Mouse (Mus musculus) limb, embryonic 12.5 days (tissue): ENCODE results near the gene Cyp2c40. TPM values are rescaled to one million over a fixed set of nuclear protein-coding genes. Genes with fewer than 3 reads are reported as not detected.
"Not testable (repeated sequence)": the region's sequence is repeated elsewhere in the genome, so short reads cannot be mapped to it uniquely, and the experiment has no call there.

Experiments used
- ATAC-seq: fragments of 200-750 bp; cut with Nextera tagmentation; 2 replicates; pipeline ENCODE4 v1.8.0; 2017; ENCODE audit warnings: low read depth, moderate TSS enrichment; ENCODE audit not compliant: insufficient number of reproducible peaks, insufficient read depth, low FRiP score, low TSS enrichment
- H3K27ac ChIP-seq: fragments of 300-500 bp; sonication (generic); 2 replicates; pipeline ENCODE4 v1.5.1; 2016; ENCODE audit warnings: mild to moderate bottlenecking, moderate library complexity
- H3K27me3 ChIP-seq: fragments of 300-500 bp; sonication (generic); 2 replicates; pipeline ENCODE4 v1.6.1; 2016; ENCODE audit warnings: mild to moderate bottlenecking, moderate library complexity
- H3K36me3 ChIP-seq: fragments of 300-500 bp; sonication (generic); 2 replicates; pipeline ENCODE4 v1.6.1; 2016; ENCODE audit warnings: mild to moderate bottlenecking, moderate library complexity
- H3K4me1 ChIP-seq: fragments of 300-500 bp; sonication (generic); replicated peaks from 2 replicates; pipeline ENCODE4 v1.6.1; 2016
- H3K4me2 ChIP-seq: fragments of 300-500 bp; sonication (generic); 2 replicates; pipeline ENCODE4 v1.6.1; 2016; ENCODE audit warnings: mild to moderate bottlenecking, moderate library complexity
- H3K4me3 ChIP-seq: fragments of 300-500 bp; sonication (generic); replicated peaks from 2 replicates; pipeline ENCODE4 v1.5.1; 2016; ENCODE audit warnings: mild to moderate bottlenecking
- H3K9ac ChIP-seq: fragments of 300-500 bp; sonication (generic); replicated peaks from 2 replicates; pipeline ENCODE4 v1.6.1; 2016; ENCODE audit warnings: mild to moderate bottlenecking, moderate library complexity
- H3K9me3 ChIP-seq: fragments of 300-500 bp; sonication (generic); 2 replicates; pipeline ENCODE4 v1.6.1; 2016; ENCODE audit warnings: mild to moderate bottlenecking, moderate library complexity
- WGBS: fragments of 180-500 bp; shearing (Covaris S2); methylation state at CpG from one replicate; pipeline ENCODE4 v1.1.7; 2016; 5-methylcytosine and 5-hydroxymethylcytosine counted together
- polyA plus RNA-seq: library from polyadenylated mRNA; unstranded; fragments of >200 nt; fragmentation: Nextera tagmentation; extraction: Ambion mirVana; gene quantifications from 2 replicates; pipeline ENCODE4 v1.2.1, GENCODE M21; 2016

The Cyp2c40 gene
- not detected in 2 replicates for polyA plus RNA-seq

DNA sequence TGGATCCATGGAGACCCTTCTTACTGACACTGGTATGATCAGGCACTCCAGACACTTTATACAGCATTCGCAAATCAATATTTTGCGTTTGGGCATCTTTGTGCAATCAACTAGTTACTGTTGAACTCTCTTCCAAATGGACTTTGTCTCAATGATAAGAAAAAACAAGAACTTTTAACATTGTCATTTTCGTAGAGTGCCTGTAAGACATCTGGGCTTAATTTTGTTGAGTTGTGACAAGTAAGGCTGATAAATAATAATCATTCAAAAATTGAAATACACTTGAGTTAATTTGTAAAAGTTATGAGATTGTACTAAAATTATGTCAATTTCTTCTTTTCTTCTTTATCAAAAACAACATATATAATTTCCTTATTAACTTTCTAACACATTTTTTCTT is at the start of gene Cyp2c40:
Cyp2c40 (minus strand) TSS at position 101 of the 400 bp plus-strand sequence.
- H3K27me3 ChIP-seq, H3K9me3 ChIP-seq, H3K9ac ChIP-seq, H3K4me2 ChIP-seq, H3K27ac ChIP-seq, H3K4me1 ChIP-seq, ATAC-seq, H3K36me3 ChIP-seq, H3K4me3 ChIP-seq: not testable (repeated sequence)
- 88% methylated on average over 3 of the region's 3 CpGs for WGBS

DNA sequence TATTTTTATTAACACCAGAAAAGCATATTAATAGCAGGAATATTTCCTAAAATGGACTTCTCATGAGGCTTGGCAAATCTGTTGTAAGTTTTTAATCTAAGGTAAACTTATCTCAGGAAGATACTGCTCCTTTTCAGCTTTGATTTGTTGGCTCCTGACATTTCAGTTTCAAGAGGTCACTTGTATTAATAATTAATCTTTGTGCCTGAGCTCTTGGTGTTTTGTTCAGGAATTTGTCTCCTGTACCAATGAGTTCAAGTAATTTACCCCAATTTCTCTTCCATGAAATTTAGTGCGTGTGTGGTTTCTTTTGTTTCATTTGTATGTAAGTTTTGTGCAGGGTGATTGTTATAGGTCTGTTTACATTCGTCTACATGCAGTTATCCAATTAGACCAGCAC is 8.3 kb upstream of the Cyp2c40 start:
- not testable (repeated sequence) for H3K4me1 ChIP-seq, H3K27ac ChIP-seq, H3K9me3 ChIP-seq, H3K36me3 ChIP-seq, H3K4me3 ChIP-seq, ATAC-seq, H3K27me3 ChIP-seq, H3K4me2 ChIP-seq, H3K9ac ChIP-seq
- WGBS: 91% methylated on average over 2 of the region's 2 CpGs

DNA sequence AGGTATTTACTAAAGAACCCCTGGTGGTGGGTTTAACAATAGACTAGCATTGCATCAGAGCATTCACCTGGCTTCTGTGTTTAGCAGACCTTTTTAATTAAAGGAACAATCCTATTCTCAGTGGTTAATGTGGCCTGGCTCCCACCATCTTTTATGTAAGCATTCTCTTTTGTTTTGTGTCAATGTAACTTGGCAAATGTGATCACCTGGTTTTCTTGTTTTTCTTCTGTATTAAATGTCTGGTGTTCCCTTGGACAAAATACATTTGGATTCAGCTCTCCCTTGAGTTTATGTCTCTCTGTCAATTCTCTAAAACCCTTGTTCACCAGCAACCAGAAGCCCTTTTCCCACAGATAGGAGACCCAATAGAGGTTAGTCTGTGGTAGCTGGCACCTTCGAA is 3.8 kb upstream of the Cyp2c40 start:
- H3K4me1 ChIP-seq, ATAC-seq, H3K4me2 ChIP-seq, H3K9ac ChIP-seq, H3K27me3 ChIP-seq, H3K27ac ChIP-seq, H3K4me3 ChIP-seq, H3K36me3 ChIP-seq, H3K9me3 ChIP-seq: not testable (repeated sequence)
- 90% methylated on average over 1 of the region's 1 CpGs for WGBS

- H3K27ac ChIP-seq: not testable (repeated sequence)
These were observed 3.4 kb upstream of the Cyp2c40 start for GRCm38 (mm10) chr19:39815991-39816390.

GRCm38 (mm10) chr19:39785458-39785857 is 27.2 kb downstream of the Cyp2c40 start:
- not testable (repeated sequence) for H3K9ac ChIP-seq, ATAC-seq, H3K36me3 ChIP-seq, H3K4me3 ChIP-seq, H3K27me3 ChIP-seq, H3K4me2 ChIP-seq, H3K9me3 ChIP-seq, H3K4me1 ChIP-seq, H3K27ac ChIP-seq
- 73% methylated on average over 2 of the region's 2 CpGs for WGBS

More at GRCm38 (mm10) chr19:39815991-39816390, 3.4 kb upstream of the Cyp2c40 start:
- 75% methylated on average over 4 of the region's 4 CpGs for WGBS
- H3K27me3 ChIP-seq, H3K36me3 ChIP-seq, ATAC-seq, H3K4me3 ChIP-seq, H3K9me3 ChIP-seq, H3K4me2 ChIP-seq, H3K4me1 ChIP-seq, H3K9ac ChIP-seq: not testable (repeated sequence)

DNA sequence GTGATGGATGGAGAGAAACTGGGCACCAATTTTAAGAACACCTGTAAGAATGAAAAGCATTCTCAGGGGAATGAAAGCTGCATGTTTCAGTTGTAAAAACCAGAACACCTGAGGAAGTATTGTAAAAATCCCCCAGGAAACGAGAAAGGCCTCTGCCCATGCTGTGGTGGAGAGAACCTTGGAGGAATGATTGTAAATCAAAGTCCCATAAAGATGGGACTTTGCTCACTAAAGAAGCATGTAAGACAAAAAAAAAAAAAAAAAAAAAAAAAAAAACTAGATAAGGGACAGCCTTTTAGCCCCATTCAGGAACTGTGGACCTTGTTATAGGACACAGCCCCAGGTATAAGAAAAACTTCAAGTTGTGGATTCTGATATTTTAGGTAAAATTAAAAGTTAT is 67.3 kb downstream of the Cyp2c40 start:
- WGBS: 42% methylated on average over 1 of the region's 1 CpGs
- ATAC-seq: no peak
- Histone ChIP-seq H3K27me3 (no peaks in the 10 kb centered on the region), H3K9me3 (no peaks in the 10 kb centered on the region; the same call in 1 of the 2 replicates), H3K4me3 (no peak overlapping the region), H3K4me2 (no peak overlapping the region), H3K9ac (no peak overlapping the region), H3K4me1 (no peaks in the 10 kb centered on the region), H3K27ac (no peak overlapping the region), H3K36me3 (no peaks in the 10 kb centered on the region)

DNA sequence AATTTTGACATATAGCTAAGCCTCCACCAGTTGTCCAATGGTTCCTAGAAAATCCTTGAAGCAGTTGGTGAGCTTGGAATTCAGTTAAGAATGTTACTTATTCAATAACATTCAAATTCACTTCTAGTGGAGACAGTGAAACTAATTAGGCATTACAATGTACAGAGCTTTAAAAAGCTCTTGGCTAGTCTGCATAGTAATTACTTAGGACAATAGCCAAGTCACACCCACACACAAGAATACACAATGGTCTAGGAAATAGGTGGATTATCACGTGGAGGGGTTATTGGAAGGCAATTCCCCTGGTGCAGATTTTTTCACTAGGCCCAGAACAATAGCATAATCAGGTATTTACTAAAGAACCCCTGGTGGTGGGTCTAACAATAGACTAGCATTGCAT is 68.3 kb downstream of the Cyp2c40 start:
- H3K4me2 ChIP-seq, H3K4me3 ChIP-seq, H3K27me3 ChIP-seq, ATAC-seq, H3K9me3 ChIP-seq, H3K9ac ChIP-seq, H3K4me1 ChIP-seq, H3K27ac ChIP-seq, H3K36me3 ChIP-seq: not testable (repeated sequence)
- 52% methylated on average over 1 of the region's 1 CpGs for WGBS

- no peak within 1 kb of the TSS for H3K27ac ChIP-seq
- no peaks in the 10 kb centered on the region for H3K36me3 ChIP-seq
- no peaks in the 10 kb centered on the region; the same call in 1 of the 2 replicates for H3K9me3 ChIP-seq
- WGBS: 87% methylated on average over 2 of the region's 2 CpGs
- H3K9ac ChIP-seq: no peak within 1 kb of the TSS
- no peak for ATAC-seq
- no peak within 1 kb of the TSS for H3K4me2 ChIP-seq
- no peaks in the 10 kb centered on the region for H3K4me1 ChIP-seq
- no peaks in the 10 kb centered on the region for H3K27me3 ChIP-seq
- H3K4me3 ChIP-seq: no peak within 1 kb of the TSS
These were observed 71.7 kb downstream of the Cyp2c40 start, which contains the start of gene Cyp2c68 for GRCm38 (mm10) chr19:39740920-39741319. Cyp2c68 (minus strand) TSS chr19:39741054.

Other genes with a start within 250 kb of the Cyp2c40 start
- gene Cyp2c67, start 163.8 kb downstream of the Cyp2c40 start, polyA plus RNA-seq: not detected in 2 replicates
- gene Cyp2c68, start 71.8 kb downstream of the Cyp2c40 start, polyA plus RNA-seq: not detected in 2 replicates
- gene Cyp2c69, start 74.0 kb upstream of the Cyp2c40 start, polyA plus RNA-seq: not detected in 2 replicates
- gene Cyp2c37, start 179.6 kb upstream of the Cyp2c40 start, polyA plus RNA-seq: not detected in 2 replicates